Mouse (Mus musculus) lung, embryonic 16.5 days (tissue): ENCODE data around the gene Kcnj4. TPM values are rescaled to one million over a fixed set of nuclear protein-coding genes. Genes with fewer than 3 reads are reported as not detected.

Experiments
- ATAC-seq: fragments of 200-750 bp; cut with Nextera tagmentation; 2 replicates; pipeline ENCODE4 v1.8.0; 2017; ENCODE audit warnings: low read depth, mild to moderate bottlenecking, moderate library complexity
- H3K27ac ChIP-seq: fragments of 300-500 bp; sonication (generic); 2 replicates; pipeline ENCODE4 v1.5.1; 2014; ENCODE audit warnings: mild to moderate bottlenecking, control low read depth, low read length
- H3K27me3 ChIP-seq: fragments of 300-500 bp; sonication (generic); 2 replicates; pipeline ENCODE4 v1.6.1; 2014; ENCODE audit warnings: low read depth, low read length, mixed read lengths; ENCODE audit not compliant: control insufficient read depth, insufficient read depth
- H3K36me3 ChIP-seq: fragments of 300-500 bp; sonication (generic); 2 replicates; pipeline ENCODE4 v1.6.1; 2014; ENCODE audit warnings: low read length; ENCODE audit not compliant: control insufficient read depth, insufficient read depth
- H3K4me1 ChIP-seq: fragments of 300-500 bp; sonication (generic); replicated peaks from 2 replicates; pipeline ENCODE4 v1.6.1; 2014; ENCODE audit warnings: low read length, mixed read lengths; ENCODE audit not compliant: control insufficient read depth, insufficient read depth
- H3K4me2 ChIP-seq: fragments of 300-500 bp; sonication (generic); 2 replicates; pipeline ENCODE4 v1.6.1; 2014; ENCODE audit warnings: low read depth, low read length, control low read depth
- H3K4me3 ChIP-seq: fragments of 300-500 bp; sonication (generic); 2 replicates; pipeline ENCODE4 v1.5.1; 2014; ENCODE audit warnings: mild to moderate bottlenecking, low read length, control low read depth
- H3K9ac ChIP-seq: fragments of 300-500 bp; sonication (generic); 2 replicates; pipeline ENCODE4 v1.6.1; 2014; ENCODE audit warnings: low read length, control low read depth
- H3K9me3 ChIP-seq: fragments of 300-500 bp; sonication (generic); 2 replicates; pipeline ENCODE4 v1.6.1; 2016; ENCODE audit warnings: low read length; ENCODE audit not compliant: control insufficient read depth
- WGBS: fragments of 180-500 bp; shearing (Covaris S2); extraction: QIAGEN DNeasy Blood & Tissue Kit; methylation state at CpG from one replicate; pipeline ENCODE4 v1.1.7; 2014; 5-methylcytosine and 5-hydroxymethylcytosine counted together
- polyA plus RNA-seq: library from polyadenylated mRNA; unstranded; fragments of >200 nt; fragmentation: Nextera tagmentation; extraction: Ambion mirVana; gene quantifications from 2 replicates; pipeline ENCODE4 v1.2.1, GENCODE M21; 2015

The Kcnj4 gene
- not detected in 2 replicates for polyA plus RNA-seq

DNA sequence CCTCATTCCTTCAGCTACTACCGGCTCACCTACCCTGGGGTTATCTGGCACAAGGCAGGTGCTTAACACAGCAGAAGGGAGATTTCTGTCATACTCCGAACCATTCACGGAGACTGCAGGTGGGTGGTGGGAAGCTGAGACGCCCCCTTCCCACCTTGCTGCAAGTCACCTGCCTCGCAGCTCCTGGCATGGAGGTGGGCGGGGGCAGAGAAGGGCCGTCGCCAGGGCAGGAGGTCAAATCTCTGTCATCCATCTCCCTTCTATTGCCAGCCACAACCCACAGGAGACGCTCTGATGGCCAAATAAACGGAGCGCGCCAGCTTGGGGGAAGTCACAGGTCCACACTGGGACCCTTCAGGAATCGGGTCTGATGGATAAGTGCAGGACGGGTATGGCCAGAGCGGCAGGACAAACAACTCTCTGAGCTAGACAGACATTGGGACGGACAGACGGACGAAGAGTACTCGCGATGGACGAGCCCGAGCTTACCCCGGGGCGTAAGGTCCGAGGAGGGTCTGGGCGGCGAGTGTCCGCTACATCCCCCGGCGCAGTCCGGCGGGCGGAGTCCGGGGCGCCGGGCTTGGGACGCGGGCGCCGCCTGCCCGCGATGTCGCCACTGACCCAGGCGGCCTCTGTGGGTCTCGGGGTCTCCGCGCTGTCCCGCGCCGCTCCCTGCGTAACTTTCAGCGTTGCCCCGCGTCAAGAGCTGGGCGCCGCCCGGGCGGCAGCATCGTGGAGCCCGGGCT is at the start of gene Kcnj4:
TSS of gene Kcnj4 (minus strand) at position 535 of the 746 bp plus-strand sequence.
- Histone ChIP-seq H3K36me3 (no peaks in the 10 kb centered on the region), H3K27ac (no peak within 1 kb of the TSS), H3K27me3 (peaks cover 57% of the 10 kb centered on the region), H3K4me1 (peaks cover 10% of the 10 kb centered on the region), H3K4me3 (peak within 1 kb of the TSS; percentile 65), H3K4me2 (peak within 1 kb of the TSS; percentile 100), H3K9me3 (no peaks in the 10 kb centered on the region), H3K9ac (peak within 1 kb of the TSS; percentile 60)
- no peak for ATAC-seq
- under 1% methylated on average over 46 of the region's 60 CpGs for WGBS

GRCm38 (mm10) chr15:79552566-79552965 is 47.5 kb upstream of the Kcnj4 start:
- Histone ChIP-seq H3K4me2 (no peak overlapping the region), H3K4me1 (no peaks in the 10 kb centered on the region; the same call in 1 of the 2 replicates), H3K9ac (no peak overlapping the region; the same call in 1 of the 2 replicates), H3K27ac (peak overlapping the region; percentile 74), H3K9me3 (no peaks in the 10 kb centered on the region), H3K36me3 (no peaks in the 10 kb centered on the region), H3K4me3 (no peak overlapping the region), H3K27me3 (no peaks in the 10 kb centered on the region; the same call in 1 of the 2 replicates)
- WGBS = 51% methylated on average over 5 of the region's 5 CpGs
- ATAC-seq = peak; percentile 85

- Histone ChIP-seq H3K27ac (no peak overlapping the region), H3K4me2 (no peak overlapping the region), H3K9me3 (no peaks in the 10 kb centered on the region), H3K4me3 (no peak overlapping the region), H3K36me3 (peaks cover 12% of the 10 kb centered on the region), H3K27me3 (no peaks in the 10 kb centered on the region; the same call in 1 of the 2 replicates), H3K9ac (no peak overlapping the region), H3K4me1 (peaks cover 19% of the 10 kb centered on the region)
- no peak for ATAC-seq
- WGBS = 100% methylated on average over 2 of the region's 2 CpGs
Measured at GRCm38 (mm10) chr15:79548226-79548625, 43.2 kb upstream of the Kcnj4 start.

DNA sequence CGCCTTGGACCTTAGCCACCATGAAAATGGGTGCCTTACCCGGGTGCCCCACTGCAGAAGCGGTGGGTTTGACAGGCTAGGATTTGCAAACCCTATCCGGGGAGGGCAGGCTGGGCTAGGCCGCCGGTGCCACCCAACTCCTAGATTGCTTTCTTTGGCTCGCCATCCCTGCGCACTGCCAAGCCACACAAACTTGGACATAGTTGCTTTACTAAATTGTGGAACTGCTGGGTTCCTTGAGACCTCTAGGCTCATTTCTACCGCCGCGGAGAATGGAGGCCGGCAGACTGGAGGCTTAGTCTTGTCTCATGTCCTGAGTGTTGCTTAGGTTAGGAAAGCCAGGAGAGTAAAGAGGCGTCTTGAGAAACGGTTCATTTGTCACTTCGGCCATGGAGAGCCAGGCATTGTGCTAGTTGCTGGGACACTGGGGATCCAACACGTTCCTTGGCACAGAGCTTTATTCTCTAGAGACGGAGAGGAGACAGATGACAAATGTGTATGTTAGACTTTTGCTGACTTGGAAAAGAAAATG is 42.3 kb upstream of the Kcnj4 start:
- Histone ChIP-seq H3K36me3 (peaks cover 21% of the 10 kb centered on the region), H3K27ac (peak overlapping the region; percentile 99), H3K27me3 (no peaks in the 10 kb centered on the region; the same call in 1 of the 2 replicates), H3K4me1 (peaks cover 19% of the 10 kb centered on the region), H3K4me2 (peak overlapping the region; percentile 76), H3K4me3 (peak overlapping the region; percentile 75), H3K9me3 (no peaks in the 10 kb centered on the region), H3K9ac (peak overlapping the region; percentile 100)
- ATAC-seq = no peak
- WGBS = 74% methylated on average over 17 of the region's 17 CpGs

DNA sequence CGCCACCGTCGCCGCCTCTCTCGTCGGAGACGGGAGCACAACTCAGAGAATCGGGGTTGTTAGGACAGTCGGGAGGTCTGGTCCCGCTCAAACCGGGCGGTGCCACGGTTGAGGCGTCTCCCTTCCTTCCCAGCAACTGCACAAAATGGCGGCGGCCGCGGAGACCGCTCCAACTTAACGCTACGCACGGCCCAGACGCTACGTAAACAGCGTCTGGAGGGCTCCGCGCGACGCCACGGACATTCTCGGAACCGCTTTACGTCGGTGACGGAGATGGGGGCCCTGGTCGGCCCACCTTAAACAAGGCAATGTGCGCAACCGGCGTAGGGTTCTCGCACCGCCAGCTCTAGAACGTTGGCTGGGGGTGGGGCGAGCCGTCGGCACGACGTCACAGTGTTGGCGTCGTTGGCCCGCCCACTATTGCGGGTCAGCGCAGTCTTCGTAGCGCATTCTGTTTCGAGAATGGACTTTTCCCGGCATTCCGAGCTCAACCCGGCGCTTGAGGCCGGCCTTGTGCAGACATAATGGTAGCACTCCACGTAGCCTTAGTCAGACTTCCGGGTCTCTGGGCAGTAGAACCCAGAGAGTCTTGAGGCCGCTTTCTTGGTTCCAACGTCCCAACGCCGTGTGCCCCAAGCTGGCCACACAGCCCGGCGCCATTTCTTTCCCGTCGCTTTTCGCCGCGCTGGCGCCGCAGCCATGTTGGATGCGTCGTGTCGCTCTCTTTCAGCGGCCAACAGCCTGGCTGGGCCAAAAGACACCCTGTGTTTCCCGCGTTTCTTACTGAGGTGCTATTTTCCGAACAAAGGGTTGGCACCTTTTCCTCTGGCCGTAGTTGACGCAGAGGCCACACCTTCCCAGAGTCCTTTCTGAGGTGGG is 41.6 kb upstream of the Kcnj4 start, which contains the start of gene Ddx17:
TSS of gene Ddx17 (minus strand) at position 332 of the 879 bp plus-strand sequence.
- Histone ChIP-seq H3K4me2 (peak within 1 kb of the TSS; percentile 85), H3K27ac (peak within 1 kb of the TSS; percentile 99), H3K4me1 (peaks cover 19% of the 10 kb centered on the region), H3K36me3 (peaks cover 22% of the 10 kb centered on the region), H3K9ac (peak within 1 kb of the TSS; percentile 100), H3K27me3 (no peaks in the 10 kb centered on the region; the same call in 1 of the 2 replicates), H3K9me3 (no peaks in the 10 kb centered on the region), H3K4me3 (peak within 1 kb of the TSS; percentile 75)
- peak; percentile 98 for ATAC-seq
- 2% methylated on average over 84 of the region's 84 CpGs for WGBS

GRCm38 (mm10) chr15:79545921-79546399 is 40.9 kb upstream of the Kcnj4 start:
- ATAC-seq = peak; percentile 75
- H3K9ac ChIP-seq = peak overlapping the region; percentile 100
- under 1% methylated on average over 52 of the region's 52 CpGs for WGBS
- peak overlapping the region; percentile 85 for H3K4me2 ChIP-seq
- H3K36me3 ChIP-seq = peaks cover 27% of the 10 kb centered on the region
- H3K9me3 ChIP-seq = no peaks in the 10 kb centered on the region
- H3K27ac ChIP-seq = peak overlapping the region; percentile 97
- no peaks in the 10 kb centered on the region; the same call in 1 of the 2 replicates for H3K27me3 ChIP-seq
- H3K4me3 ChIP-seq = peak overlapping the region; percentile 75
- H3K4me1 ChIP-seq = peaks cover 19% of the 10 kb centered on the region

DNA sequence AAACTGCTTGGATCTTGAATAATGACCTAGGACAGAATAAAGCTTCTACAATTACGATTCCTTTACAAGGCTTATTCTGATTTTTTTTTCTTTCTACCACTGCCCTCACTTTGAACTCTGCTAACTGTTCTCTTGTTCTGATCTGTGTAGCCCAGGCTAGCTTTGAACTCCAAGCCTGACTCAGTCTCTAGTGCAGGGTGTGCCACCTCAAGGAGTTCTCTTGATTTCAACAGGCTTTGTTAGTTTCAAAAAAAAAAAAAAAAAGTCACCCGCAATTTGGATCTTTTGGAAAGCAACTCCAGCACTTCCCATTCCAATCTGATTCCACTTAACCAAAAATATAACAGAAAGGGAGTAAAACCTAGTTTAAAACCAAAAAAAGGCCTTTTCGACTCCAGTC is 40.5 kb upstream of the Kcnj4 start:
- H3K27ac ChIP-seq = peak overlapping the region; percentile 97
- WGBS = 2% methylated on average over 3 of the region's 3 CpGs

GRCm38 (mm10) chr15:79543968-79544367 is 38.9 kb upstream of the Kcnj4 start:
- H3K4me3 ChIP-seq = peak overlapping the region; percentile 13
- no peak overlapping the region for H3K27ac ChIP-seq
- no peak for ATAC-seq
- H3K9me3 ChIP-seq = no peaks in the 10 kb centered on the region
- no peak overlapping the region for H3K9ac ChIP-seq
- no peaks in the 10 kb centered on the region for H3K27me3 ChIP-seq
- H3K4me2 ChIP-seq = peak overlapping the region; percentile 85
- 78% methylated on average over 3 of the region's 3 CpGs for WGBS
- peaks cover 19% of the 10 kb centered on the region for H3K4me1 ChIP-seq
- H3K36me3 ChIP-seq = peaks cover 44% of the 10 kb centered on the region

More for the DNA sequence above, 40.5 kb upstream of the Kcnj4 start:
- no peaks in the 10 kb centered on the region; the same call in 1 of the 2 replicates for H3K27me3 ChIP-seq
- H3K9me3 ChIP-seq = no peaks in the 10 kb centered on the region
- ATAC-seq = no peak
- H3K36me3 ChIP-seq = peaks cover 31% of the 10 kb centered on the region
- H3K4me1 ChIP-seq = peaks cover 19% of the 10 kb centered on the region
- peak overlapping the region; percentile 75 for H3K4me3 ChIP-seq
- peak overlapping the region; percentile 100 for H3K9ac ChIP-seq
- H3K4me2 ChIP-seq = peak overlapping the region; percentile 85
